ENCODE assay signal across 14 mouse cellular contexts in genomic region chr10:122749071-122749470, GRCm38 (mm10).
DNase-seq lines count a peak whose midpoint lies in the region; ATAC-seq and TF ChIP-seq lines count a peak whose summit lies in the region.
"Had no signal": no experiment of that assay in that cellular context is flagged by ENCODE, and none has a peak within 500 bp of the region (broad histone marks: within the 10 kb centered on the region; RNA-seq: fewer than 3 reads in every experiment).

No protein-coding gene starts in this region.

- H3K4me3 ChIP-seq in forebrain, embryonic 11.5 days (ENCODE audit: low read depth, low read length), result no peak overlapping the region
- H3K4me3 ChIP-seq in forebrain, embryonic 16.5 days (replicated peaks; ENCODE audit: low read length), result no peak overlapping the region
- H3K4me3 ChIP-seq in heart, adult 2 months, result no peak overlapping the region
- no peak overlapping the region for H3K4me3 ChIP-seq in heart, embryonic 10.5 days
- no peak overlapping the region for H3K4me3 ChIP-seq in hindbrain, postnatal 0 days (ENCODE audit: low read length)
- H3K4me3 ChIP-seq in hindbrain, embryonic 10.5 days, result no peak overlapping the region

- no peaks in the 10 kb centered on the region for H3K9me3 ChIP-seq in forebrain, embryonic 11.5 days (ENCODE audit: control insufficient read depth, low read length)
- H3K9me3 ChIP-seq in forebrain, embryonic 16.5 days (ENCODE audit: control insufficient read depth, low read length), result no peaks in the 10 kb centered on the region
- no peaks in the 10 kb centered on the region for H3K9me3 ChIP-seq in heart, embryonic 10.5 days
- no peaks in the 10 kb centered on the region for H3K9me3 ChIP-seq in hindbrain, postnatal 0 days (ENCODE audit: low read length)
- no peaks in the 10 kb centered on the region for H3K9me3 ChIP-seq in hindbrain, embryonic 10.5 days

- no peaks in the 10 kb centered on the region for H3K27me3 ChIP-seq in forebrain, embryonic 11.5 days (ENCODE audit: control insufficient read depth, insufficient read depth, low read length)
- no peaks in the 10 kb centered on the region for H3K27me3 ChIP-seq in forebrain, embryonic 16.5 days (replicated peaks; ENCODE audit: control insufficient read depth, insufficient read depth, low read length)
- no peaks in the 10 kb centered on the region for H3K27me3 ChIP-seq in heart, adult 2 months (ENCODE audit: control insufficient read depth, insufficient read depth, low read length)
- H3K27me3 ChIP-seq in heart, embryonic 10.5 days (ENCODE audit: insufficient read depth, poor library complexity, severe bottlenecking), result no peaks in the 10 kb centered on the region
- H3K27me3 ChIP-seq in hindbrain, postnatal 0 days (ENCODE audit: insufficient read depth, low read length), result no peaks in the 10 kb centered on the region
- H3K27me3 ChIP-seq in hindbrain, embryonic 10.5 days (ENCODE audit: insufficient read depth, poor library complexity, severe bottlenecking), result no peaks in the 10 kb centered on the region
- H3K27me3 ChIP-seq: CH12.LX, Patski had no signal

- TF ChIP-seq POLR2A in heart, adult 2 months (IDR thresholded peaks at IDR 0.05; ENCODE audit: insufficient read depth, low read depth, low read length), result no peak

- no peak for TF ChIP-seq CTCF in heart, adult 2 months (IDR thresholded peaks at IDR 0.05)
- TF ChIP-seq CTCF in hindbrain, postnatal 0 days (IDR thresholded peaks at IDR 0.05; ENCODE audit: low read depth), result no peak

- no peaks in the 10 kb centered on the region for H3K79me2 ChIP-seq in heart, adult 2 months (replicated peaks; ENCODE audit: control insufficient read depth, insufficient read depth, low read length)

- no peak overlapping the region for H3K4me2 ChIP-seq in forebrain, embryonic 11.5 days (ENCODE audit: low read depth, low read length, severe bottlenecking)
- no peak overlapping the region for H3K4me2 ChIP-seq in forebrain, embryonic 16.5 days (ENCODE audit: low read length)
- H3K4me2 ChIP-seq in hindbrain, postnatal 0 days (ENCODE audit: low read depth, low read length), result no peak overlapping the region

- H3K9ac ChIP-seq in forebrain, embryonic 11.5 days (ENCODE audit: low read length), result no peak overlapping the region
- no peak overlapping the region for H3K9ac ChIP-seq in forebrain, embryonic 16.5 days (replicated peaks; ENCODE audit: low read depth, low read length)
- H3K9ac ChIP-seq in heart, adult 2 months (ENCODE audit: low read depth, low read length), result no peak overlapping the region
- H3K9ac ChIP-seq in hindbrain, postnatal 0 days (replicated peaks; ENCODE audit: low read length), result no peak overlapping the region

- intact Hi-C loops in heart, adult 2 months (cut with DNase I), result no loop called here

- no peak for TF ChIP-seq EP300 in heart, adult 2 months (IDR thresholded peaks at IDR 0.05; ENCODE audit: insufficient read depth, low read depth, low read length)

- no peak overlapping the region for H3K27ac ChIP-seq in forebrain, embryonic 11.5 days (ENCODE audit: low read depth, low read length)
- H3K27ac ChIP-seq in forebrain, embryonic 16.5 days (ENCODE audit: low read length), result no peak overlapping the region
- no peak overlapping the region for H3K27ac ChIP-seq in heart, adult 2 months
- H3K27ac ChIP-seq in heart, embryonic 10.5 days, result no peak overlapping the region
- H3K27ac ChIP-seq in hindbrain, postnatal 0 days, result 0 out of 2 replicates have a peak overlapping the region, but pooled peaks have one; percentile 45
- no peak overlapping the region for H3K27ac ChIP-seq in hindbrain, embryonic 10.5 days

- H3K4me1 ChIP-seq in forebrain, embryonic 11.5 days (replicated peaks; ENCODE audit: control insufficient read depth, insufficient read depth, low read length), result peaks cover 5% of the 10 kb centered on the region; the same call in 1 of the 2 replicates
- H3K4me1 ChIP-seq in forebrain, embryonic 16.5 days (replicated peaks; ENCODE audit: control insufficient read depth, insufficient read depth, low read length), result peaks cover 9% of the 10 kb centered on the region
- H3K4me1 ChIP-seq in heart, adult 2 months (ENCODE audit: control insufficient read depth, insufficient read depth, low read length), result peaks cover 5% of the 10 kb centered on the region
- H3K4me1 ChIP-seq in heart, embryonic 10.5 days, result peaks cover 17% of the 10 kb centered on the region
- H3K4me1 ChIP-seq in hindbrain, postnatal 0 days (ENCODE audit: insufficient read depth, low read length), result peaks cover 13% of the 10 kb centered on the region
- H3K4me1 ChIP-seq in hindbrain, embryonic 10.5 days (replicated peaks), result peaks cover 19% of the 10 kb centered on the region

- no peak for ATAC-seq in forebrain, embryonic 11.5 days (replicated peaks; ENCODE audit: low FRiP score)
- no peak for ATAC-seq in forebrain, embryonic 16.5 days
- ATAC-seq in hindbrain, postnatal 0 days, result no peak
- ATAC-seq: Patski had no signal

- 92% methylated on average over 12 of the region's 12 CpGs for WGBS in forebrain, embryonic 11.5 days
- 94% methylated on average over 12 of the region's 12 CpGs for WGBS in forebrain, embryonic 16.5 days
- 90% methylated on average over 12 of the region's 12 CpGs for WGBS in heart, adult 2 months
- WGBS in heart, embryonic 10.5 days, result 89% methylated on average over 12 of the region's 12 CpGs
- 81% methylated on average over 12 of the region's 12 CpGs for WGBS in hindbrain, postnatal 0 days
- 90% methylated on average over 12 of the region's 12 CpGs for WGBS in hindbrain, embryonic 10.5 days

- peak; percentile 33 for DNase-seq in forebrain, embryonic 11.5 days (ENCODE audit: low spot score)
- DNase-seq in heart, adult 11 months, result peak; percentile 52
- DNase-seq in heart, adult 2 months, result no peak
- DNase-seq in heart, embryonic 10.5 days (ENCODE audit: low spot score), result peak; percentile 63
- no peak for DNase-seq in heart, adult 8-10 months (ENCODE audit: low spot score)
- DNase-seq in hindbrain, postnatal 0 days (ENCODE audit: low spot score), result no peak
- no peak for DNase-seq in hindbrain, embryonic 10.5 days (ENCODE audit: low spot score)
- DNase-seq: adrenal gland, adult 2 months; adrenal gland, adult 8-10 months; B cell, adult 2 months had no signal

- H3K36me3 ChIP-seq in forebrain, embryonic 11.5 days (ENCODE audit: control insufficient read depth, insufficient read depth, low read length), result no peaks in the 10 kb centered on the region
- no peaks in the 10 kb centered on the region for H3K36me3 ChIP-seq in forebrain, embryonic 16.5 days (ENCODE audit: control insufficient read depth, insufficient read depth)
- H3K36me3 ChIP-seq in heart, adult 2 months (ENCODE audit: control insufficient read depth, insufficient read depth, low read length), result no peaks in the 10 kb centered on the region
- H3K36me3 ChIP-seq in heart, embryonic 10.5 days, result no peaks in the 10 kb centered on the region
- no peaks in the 10 kb centered on the region for H3K36me3 ChIP-seq in hindbrain, postnatal 0 days (ENCODE audit: insufficient read depth, low read length)
- no peaks in the 10 kb centered on the region for H3K36me3 ChIP-seq in hindbrain, embryonic 10.5 days
- H3K36me3 ChIP-seq: G1E had no signal

Comparison
In these comparisons a context has a peak if more than half of its experiments do, and no peak if none do; other contexts are left out.
1. DNase-seq: peak in forebrain, embryonic 11.5 days (single experiment), heart, adult 11 months (single experiment) and heart, embryonic 10.5 days (single experiment); none in heart, adult 2 months (0 of 2), heart, adult 8-10 months (single experiment), hindbrain, postnatal 0 days (single experiment) and hindbrain, embryonic 10.5 days (single experiment).